Mouse (Mus musculus) cerebellum, adult 18-20 months (tissue): ENCODE results near the gene Hist1h4d.
A peak's percentile ranks its signal among the peaks of the same experiment; 100 is the strongest.
"Not testable (repeated sequence)": the region's sequence is repeated elsewhere in the genome, so short reads cannot be mapped to it uniquely, and the experiment has no call there.

ENCODE experiments used
- DNase-seq, 2 experiments: peaks; one replicate each; pipeline ENCODE4 v3.0.0; 2021

Gene Hist1h4d

DNA sequence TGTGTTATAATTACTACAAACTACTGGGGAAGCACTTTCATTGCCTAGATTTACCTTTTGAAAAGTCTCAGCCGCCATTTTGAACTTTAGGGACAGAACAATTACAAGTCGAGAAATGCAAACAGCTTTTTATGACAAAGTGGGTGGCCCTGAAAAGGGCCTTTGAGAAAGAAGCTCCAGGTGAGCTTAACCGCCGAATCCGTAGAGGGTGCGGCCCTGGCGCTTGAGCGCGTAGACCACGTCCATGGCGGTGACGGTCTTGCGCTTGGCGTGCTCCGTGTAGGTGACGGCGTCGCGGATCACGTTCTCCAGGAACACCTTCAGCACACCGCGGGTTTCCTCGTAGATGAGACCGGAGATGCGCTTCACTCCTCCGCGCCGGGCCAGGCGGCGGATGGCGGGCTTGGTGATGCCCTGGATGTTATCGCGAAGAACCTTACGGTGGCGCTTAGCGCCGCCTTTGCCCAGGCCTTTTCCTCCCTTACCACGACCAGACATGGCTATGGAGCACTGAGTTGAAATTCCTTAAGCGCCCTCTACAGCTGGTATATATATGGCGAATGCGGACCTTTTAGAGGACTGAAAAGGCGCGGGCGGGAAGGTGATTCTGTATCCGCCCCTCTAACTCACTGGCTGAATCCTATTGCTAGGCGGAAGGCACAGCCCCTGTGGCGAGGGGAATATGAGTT is 30.1 kb upstream of the Hist1h4d start, which contains the start of gene Hist1h4f:
Gene Hist1h4f (minus strand): TSS at position 503 of the 689 bp plus-strand sequence.
- DNase-seq, result peak; percentile 85 to 89

DNA sequence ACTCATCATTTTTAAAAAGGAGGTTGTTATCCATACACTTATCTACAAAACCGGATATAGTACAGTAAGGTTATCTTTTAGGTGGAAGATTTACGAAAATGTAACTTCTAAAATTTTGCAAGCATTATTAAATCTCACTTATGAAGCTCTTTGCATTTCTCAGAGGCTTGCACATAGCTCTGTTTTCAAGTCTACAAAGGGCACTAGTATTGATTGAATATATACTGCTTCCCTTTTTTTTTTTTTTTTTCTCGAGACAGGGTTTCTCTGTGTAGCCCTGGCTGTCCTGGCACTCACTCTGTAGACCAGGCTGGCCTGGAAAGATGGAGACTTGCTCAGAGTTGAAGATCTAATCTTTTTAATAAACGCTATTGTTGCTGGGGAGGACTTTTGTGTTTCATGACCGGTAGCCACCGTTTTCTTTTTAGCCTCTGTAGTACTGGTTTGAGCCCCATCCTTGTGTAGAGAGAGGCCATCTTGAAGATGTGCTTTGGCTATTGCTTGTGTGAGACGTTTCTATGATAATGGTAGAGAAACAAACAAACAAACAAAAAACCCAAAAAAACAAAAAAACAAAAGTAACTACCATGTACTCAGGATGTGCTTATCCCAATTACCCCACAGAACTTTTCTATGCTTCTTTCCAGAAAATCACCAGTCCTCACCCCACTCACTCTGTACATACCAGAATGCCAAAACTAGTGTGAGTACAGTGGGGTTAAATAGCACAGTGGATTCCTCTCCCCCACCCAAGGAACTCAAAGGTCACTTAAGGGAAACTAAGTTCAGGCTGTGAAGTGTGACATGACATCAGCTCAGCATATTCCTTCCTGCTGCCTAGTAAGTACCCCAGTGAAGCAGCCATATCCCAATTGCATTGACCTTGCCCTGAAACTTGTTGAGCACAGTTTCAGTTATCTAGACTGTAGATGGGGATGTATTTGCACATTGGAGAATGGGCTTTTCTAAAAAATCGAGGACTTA is 29.2 kb upstream of the Hist1h4d start:
- DNase-seq, result no peak

DNA sequence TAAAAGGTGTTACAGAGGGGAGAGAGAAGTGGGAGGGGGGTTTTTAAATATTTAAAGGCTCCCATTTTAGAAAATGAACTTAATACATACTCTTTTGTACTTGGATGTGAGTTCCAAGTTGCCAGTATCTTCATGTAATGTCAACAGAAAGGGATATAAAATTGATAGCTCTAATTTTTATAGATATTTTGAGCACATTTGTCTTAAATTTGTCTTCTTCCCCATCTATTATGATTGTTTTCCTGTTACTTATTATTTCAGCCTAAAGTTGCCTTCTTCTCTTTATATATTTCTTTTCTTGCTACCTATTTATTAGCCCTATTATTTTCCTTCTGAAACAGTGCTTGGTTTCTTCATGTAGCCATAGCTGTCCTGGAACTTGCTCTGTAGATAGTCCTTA is 28.4 kb upstream of the Hist1h4d start, which contains the start of gene Hist1h1d:
Gene Hist1h1d (plus strand): TSS at position 301 of the 400 bp plus-strand sequence.
- no peak for DNase-seq

DNA sequence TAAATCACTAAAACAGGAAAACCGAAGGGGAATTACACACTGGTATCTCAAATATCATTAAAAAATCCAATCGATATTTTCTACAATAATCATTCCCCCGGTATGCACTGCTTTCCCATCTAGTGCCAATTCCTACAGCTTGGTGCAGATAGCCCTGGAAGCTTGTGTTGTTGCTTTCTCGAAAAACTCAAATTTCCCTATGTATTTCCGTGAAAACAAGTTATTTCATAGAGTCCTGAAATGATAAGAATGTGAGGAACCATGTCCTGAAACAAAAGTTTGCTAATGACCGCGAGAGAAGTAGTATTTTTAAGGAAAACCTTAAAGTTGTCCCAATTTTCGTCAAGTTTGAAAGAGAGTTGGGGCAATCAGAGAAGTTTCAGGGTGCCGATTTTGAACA is 27.0 kb upstream of the Hist1h4d start:
- no peak for DNase-seq

DNA sequence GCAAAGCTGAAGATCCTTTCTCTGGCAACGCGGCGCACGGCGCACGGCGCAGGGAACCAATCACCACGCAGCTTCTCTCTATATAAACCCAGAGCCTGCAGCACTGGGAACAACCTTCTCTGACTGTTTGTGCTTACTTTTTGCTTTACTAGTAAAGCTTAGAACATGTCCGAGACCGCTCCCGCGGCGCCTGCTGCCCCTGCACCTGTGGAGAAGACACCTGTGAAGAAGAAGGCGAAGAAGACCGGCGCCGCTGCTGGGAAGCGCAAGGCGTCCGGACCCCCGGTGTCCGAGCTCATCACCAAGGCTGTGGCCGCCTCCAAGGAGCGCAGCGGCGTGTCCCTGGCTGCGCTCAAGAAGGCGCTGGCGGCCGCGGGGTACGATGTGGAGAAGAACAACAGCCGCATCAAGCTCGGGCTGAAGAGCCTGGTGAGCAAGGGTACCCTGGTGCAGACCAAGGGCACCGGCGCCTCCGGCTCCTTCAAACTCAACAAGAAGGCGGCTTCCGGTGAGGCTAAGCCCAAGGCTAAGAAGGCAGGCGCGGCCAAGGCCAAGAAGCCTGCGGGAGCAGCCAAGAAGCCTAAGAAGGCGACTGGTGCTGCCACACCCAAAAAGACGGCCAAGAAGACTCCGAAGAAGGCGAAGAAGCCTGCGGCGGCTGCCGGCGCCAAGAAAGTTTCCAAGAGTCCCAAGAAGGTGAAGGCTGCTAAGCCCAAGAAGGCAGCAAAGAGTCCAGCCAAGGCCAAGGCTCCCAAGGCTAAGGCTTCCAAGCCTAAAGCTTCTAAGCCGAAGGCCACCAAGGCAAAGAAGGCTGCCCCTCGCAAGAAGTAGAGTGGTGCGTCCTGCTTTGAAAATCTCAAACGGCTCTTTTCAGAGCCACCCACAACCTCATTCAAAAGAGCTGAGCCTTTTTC is 26.2 kb upstream of the Hist1h4d start:
- peak; percentile 71 to 72 for DNase-seq

DNA sequence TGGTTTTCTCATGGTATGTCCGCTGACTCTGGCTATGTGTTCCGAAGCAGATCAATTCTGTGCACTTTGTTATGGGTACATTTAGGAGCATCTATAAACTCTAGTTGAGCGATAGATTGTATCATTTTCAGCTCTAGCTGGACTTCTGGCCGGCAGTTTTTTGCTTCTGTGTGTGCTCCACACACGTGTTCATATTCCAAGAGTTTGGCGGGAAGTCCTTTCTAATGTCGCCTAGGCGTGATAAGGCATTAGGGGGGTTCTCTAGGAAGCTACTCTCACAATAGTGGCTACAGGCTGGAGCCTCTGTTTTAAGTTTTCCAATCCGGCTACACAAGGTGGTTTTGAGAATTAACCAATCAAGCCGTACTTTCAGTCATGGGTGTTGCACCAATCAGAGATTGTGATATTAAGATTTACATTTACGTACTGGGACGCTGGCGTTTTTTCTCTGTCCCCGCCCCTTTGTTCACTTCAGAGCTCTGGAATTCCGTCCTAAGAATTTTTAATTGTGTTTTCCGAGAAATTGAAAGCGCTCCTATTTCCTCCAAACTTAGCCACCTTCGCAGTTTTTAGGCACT is 25.5 kb upstream of the Hist1h4d start:
- DNase-seq, result peak; percentile 64 to 68

DNA sequence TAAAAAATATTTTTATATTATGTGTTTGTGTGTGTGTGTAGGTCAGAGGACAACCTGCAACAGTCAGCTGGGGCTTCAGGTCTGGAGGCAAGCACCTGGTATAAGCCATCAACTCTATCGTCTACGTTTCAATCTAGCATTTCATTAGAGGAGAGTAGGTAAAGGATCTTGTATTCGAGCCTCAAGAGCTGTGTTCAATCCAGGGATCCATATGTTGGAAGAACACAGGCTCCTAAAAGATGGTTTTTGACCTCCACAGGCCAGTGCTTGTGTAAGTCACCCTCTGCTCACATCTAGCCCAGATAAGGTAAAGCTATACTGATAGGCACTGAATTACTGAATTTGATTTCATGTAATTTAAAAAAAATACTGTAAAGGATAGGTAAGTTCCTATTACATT is 24.5 kb upstream of the Hist1h4d start:
- DNase-seq, result no peak

DNA sequence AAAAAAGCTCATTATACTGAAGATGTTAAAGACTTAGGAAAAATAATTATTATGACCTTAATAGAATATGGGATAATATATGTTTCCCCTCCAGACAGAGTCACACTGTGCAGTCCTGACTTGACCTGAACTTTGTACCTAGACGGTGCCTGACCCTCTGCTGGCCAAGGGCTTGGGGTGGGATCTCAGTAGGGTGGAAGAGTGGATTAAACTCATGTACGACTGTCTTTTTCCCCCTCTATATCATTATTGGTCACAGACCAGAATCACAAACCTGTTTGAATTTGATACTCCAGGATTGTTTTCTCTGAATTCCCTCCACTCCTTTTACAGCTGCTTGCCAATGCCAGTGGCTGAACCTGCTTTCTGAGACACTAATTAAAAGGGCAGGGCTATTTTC is 20.7 kb upstream of the Hist1h4d start:
- not testable (repeated sequence) for DNase-seq

DNA sequence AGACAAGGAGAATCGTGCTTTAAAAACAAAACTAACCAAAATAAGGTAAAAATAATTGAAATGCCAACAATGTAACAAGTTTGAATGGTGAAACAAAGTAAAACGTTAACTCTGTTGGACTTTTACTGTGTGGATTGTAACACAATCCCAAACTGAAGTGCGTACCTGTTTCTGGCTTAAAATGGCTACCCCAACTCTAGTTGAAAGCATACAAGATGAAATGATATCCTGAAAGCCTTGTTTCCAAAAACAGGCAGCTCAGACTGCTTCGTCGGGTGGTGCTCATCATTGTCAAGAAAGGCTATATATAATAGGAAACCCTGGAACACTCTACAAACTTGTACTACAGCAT is 19.9 kb upstream of the Hist1h4d start:
- DNase-seq, result not testable (repeated sequence)

DNA sequence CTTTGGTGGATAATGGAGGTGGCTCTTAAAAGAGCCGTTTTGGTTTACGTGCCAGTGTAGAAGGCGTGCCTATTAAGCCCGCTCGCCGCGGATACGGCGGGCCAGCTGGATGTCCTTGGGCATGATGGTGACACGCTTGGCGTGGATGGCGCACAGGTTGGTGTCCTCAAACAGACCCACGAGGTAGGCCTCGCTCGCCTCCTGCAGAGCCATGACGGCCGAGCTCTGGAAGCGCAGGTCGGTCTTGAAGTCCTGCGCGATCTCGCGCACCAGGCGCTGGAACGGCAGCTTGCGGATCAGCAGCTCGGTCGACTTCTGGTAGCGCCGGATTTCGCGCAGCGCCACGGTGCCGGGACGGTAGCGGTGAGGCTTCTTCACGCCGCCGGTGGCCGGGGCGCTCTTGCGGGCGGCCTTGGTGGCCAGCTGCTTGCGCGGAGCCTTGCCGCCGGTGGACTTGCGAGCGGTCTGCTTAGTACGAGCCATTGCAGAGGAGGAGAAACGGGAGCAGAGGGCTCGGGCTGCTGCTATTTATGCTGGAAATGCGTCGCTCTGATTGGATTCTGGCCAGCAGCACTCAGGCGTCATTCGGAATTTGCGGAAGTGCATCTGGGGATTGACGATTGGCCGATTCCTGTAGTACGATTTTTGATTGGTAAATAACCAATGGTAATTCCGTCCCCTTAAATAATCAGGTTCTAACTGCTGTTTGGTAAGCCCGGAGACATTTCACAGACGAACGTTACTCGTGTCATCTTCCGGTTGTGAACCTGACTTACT is 19.3 kb upstream of the Hist1h4d start, which contains the start of gene Hist1h3e:
Gene Hist1h3e (minus strand): TSS at position 487 of the 777 bp plus-strand sequence.
- peak; percentile 87 to 89 for DNase-seq

DNA sequence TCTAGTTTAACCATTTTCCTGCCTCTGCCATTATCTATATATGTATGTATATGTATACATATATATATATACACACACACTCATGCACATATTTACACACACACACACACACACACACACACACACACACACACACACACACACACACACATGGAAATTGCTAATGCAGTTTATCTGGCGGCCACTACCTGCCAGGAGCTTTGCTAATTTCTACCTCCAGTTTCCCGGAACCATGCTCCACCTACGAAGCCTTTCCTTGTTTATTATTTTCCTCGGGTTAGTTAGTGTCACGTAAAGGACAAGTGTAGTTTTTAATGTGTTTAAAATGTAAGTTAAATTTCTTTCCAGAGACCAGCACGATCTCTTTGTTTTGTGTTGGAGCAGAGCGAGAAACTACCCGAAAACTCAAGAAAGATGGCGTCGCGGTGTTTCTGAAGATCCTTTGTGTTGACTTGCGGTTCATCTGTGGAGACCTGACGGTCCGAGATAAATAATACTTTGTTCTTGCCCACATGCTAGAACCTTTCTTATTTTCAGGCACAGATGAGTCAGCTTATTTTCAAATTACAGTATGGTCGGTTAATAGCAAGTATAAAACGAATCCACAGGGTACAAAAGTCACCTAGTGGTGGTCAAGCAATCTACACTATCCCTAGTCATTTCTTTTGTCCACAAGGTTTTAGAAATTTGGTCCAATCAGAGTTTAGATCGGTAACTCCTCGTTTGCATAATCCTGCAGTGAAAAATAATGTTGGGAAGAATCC is 18.5 kb upstream of the Hist1h4d start:
- peak in 1 of 2 experiments; percentile 44 for DNase-seq

DNA sequence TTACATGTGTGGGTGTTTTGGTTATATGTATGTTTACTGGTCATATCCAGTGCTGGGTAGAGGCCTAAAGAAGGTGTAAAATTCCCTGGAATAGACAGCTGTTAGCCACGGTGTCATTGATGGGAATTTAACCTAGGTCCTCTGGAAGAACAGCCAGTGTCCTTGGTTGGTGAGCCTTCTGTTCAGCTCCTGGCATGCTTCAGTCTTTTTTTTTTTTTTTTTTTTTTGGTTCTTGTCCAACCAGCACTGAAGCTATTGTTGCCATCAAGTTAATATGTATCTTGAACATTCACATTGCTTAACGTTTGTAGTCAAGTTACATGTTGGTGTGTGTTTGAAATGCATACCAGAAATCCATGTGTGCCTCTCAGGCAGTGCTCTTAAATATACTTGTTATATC is 16.9 kb upstream of the Hist1h4d start:
- DNase-seq, result no peak

DNA sequence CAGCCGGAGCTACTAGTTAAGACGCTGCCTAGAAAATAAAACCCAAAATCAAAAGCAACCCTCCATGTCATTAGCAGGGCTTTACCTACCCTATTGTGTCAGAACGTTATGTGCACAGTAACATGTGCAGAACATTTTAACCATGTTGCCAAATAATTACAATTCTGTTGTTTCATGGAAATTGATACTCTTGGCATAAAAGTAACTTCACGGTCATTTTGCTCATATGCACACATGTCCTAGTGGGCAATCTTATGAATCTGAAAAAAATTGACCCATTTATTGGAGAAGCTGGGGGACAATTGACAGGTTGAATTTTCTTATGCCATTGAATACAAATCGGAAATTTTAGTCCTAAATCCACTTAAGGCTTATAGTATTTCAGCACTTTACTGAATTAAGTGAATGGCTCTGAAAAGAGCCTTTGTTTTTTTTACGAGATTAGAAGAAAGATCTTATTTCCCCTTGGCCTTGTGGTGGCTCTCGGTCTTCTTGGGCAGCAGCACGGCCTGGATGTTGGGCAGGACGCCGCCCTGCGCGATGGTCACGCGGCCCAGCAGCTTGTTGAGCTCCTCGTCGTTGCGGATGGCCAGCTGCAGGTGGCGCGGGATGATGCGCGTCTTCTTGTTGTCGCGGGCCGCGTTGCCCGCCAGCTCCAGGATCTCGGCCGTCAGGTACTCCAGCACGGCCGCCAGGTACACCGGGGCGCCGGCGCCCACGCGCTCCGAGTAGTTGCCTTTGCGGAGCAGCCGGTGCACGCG is 11.0 kb upstream of the Hist1h4d start:
- not testable (repeated sequence) for DNase-seq

DNA sequence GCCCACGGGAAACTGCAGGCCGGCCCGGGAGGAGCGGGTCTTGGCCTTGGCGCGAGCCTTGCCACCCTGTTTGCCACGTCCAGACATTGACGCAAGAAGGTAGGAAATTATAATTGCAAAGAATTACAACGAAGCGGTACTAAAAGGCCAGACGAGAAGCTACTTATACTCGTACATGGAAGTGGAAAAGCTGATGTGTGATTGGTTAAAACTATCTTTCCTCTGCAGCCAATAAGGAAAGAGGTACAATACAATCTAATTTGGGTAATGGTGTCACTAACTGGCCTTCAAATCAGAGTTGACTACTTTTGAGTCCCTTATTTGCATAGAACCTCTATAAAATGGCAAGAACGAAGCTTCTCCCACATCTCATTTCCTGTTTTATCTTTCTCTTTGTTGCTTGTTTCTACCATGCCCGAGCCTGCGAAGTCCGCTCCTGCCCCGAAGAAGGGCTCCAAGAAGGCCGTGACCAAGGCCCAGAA is 10.3 kb upstream of the Hist1h4d start, which contains the start of the genes Hist1h2ae and Hist1h2bg:
Gene Hist1h2ae (minus strand): TSS at position 199 of the 482 bp plus-strand sequence.
Gene Hist1h2bg (plus strand): TSS at position 375 of the 482 bp plus-strand sequence.
- DNase-seq, result peak in 1 of 2 experiments; percentile 57

DNA sequence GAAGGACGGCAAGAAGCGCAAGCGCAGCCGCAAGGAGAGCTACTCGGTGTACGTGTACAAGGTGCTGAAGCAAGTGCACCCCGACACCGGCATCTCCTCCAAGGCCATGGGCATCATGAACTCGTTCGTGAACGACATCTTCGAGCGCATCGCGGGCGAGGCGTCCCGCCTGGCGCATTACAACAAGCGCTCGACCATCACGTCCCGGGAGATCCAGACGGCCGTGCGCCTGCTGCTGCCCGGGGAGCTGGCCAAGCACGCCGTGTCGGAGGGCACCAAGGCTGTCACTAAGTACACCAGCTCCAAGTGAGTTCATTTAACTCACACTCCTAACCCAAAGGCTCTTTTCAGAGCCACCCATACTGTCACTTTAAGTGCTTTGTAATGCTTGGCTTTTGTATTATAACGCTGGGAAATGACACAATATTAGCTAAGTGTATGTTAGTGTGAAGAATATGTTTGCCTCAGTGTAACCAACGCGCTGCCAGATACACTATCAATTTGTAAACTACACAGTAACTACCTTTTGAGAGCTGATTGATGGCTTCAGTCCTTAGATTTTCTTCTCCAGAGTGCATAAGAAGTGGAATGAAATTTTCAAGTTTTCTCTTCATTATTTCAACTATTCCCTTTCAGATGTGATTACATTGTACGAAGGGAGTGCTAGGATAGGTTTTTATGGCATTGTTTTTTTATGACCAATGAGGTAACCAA is 9.7 kb upstream of the Hist1h4d start:
- peak in 1 of 2 experiments; percentile 19 for DNase-seq

DNA sequence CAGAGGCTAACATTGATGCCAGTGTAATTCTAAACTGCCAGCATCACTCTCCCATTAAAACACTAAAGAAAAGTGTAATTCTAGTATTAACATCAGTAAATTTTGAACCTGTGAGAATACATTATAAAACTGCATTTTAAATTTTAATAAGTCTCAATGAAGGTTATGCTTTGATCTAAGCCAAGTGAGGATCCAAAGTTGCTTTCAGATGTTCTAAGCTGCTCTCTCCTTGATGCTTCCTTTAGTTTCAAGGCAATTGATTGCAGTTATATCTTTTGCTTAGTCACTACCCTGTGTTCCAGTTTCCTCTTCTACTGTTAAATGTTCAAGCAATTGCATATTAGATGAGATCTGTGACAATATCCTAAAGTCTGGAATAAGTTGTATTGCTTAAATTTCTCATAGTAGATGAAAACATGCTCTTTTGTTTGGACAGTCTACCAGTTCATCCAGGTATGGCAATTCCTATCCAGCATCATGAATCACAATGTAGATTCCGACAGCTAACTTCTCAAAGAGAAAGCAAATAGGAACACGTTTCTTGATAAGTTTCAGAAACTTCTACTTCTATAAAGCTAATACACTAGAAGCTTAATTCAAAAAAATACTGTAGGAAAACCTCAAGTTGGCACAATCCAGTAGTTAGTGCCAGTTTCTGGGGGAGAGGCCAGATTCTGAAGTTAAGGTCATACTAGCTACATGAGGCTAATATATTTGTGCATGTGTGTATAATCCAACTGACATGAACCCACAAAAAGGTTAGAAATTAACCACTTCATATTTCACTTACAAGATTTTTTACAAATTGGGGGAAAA is 9.0 kb upstream of the Hist1h4d start:
- DNase-seq, result no peak

DNA sequence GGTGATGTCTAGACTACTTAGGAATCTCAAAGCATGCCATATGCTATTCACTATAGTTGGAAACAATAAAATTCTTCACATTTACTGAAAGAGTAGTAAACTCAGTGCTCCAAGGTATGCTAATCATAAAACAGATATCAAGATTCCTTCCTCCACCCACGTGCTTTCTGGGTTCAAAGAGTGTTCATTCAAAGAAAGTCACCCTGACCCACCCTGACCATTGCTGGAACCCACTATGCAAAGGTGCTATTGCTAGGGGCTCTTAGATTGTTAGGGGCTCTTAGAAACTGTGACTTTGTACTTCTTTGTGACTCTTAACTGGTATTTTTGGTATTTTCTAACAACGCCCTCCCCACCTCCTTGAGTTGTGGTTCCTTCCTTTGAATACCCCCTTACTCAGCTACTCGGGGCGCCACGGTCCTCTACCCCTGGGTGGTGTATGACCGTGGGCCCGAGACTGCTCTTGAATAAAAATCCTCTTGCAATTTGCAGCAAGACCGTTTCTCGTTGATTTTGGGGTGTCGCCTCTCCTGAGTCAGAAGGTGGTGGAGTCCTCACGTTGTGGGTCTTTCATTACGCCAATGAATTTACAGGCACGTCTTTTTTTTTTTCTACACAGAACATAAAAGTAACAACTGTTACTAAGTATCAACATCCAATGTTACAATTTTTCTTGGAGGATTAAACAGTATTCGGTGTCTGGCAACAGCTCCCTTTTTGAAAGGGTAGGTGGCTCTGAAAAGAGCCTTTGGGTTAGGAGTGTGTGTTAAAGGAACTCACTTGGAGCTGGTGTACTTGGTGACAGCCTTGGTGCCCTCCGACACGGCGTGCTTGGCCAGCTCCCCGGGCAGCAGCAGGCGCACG is 8.1 kb upstream of the Hist1h4d start:
- DNase-seq, result not testable (repeated sequence)
